Mouse (Mus musculus): ENCODE data around the gene Fads6. TPM values are rescaled to one million over a fixed set of nuclear protein-coding genes. Genes with fewer than 3 reads are reported as not detected.

The Fads6 gene
- total and polyA plus RNA-seq, 2 experiments from 2014 or later, result 1.6 to 10.2 TPM

- H3K27ac ChIP-seq (ENCODE audit: low read depth, low read length), result no peak overlapping the region
- peaks cover 51% of the 10 kb centered on the region for H3K27me3 ChIP-seq (ENCODE audit: insufficient read depth, low read length)
- no peaks in the 10 kb centered on the region for H3K9me3 ChIP-seq (ENCODE audit: low read length)
- TF ChIP-seq CTCF (IDR thresholded peaks at IDR 0.05), result no peak
- H3K4me3 ChIP-seq (ENCODE audit: low read depth, low read length), result 0 out of 2 replicates have a peak overlapping the region, but pooled peaks have one; percentile 9
- 0 out of 2 replicates have a peak overlapping the region, but pooled peaks have one; percentile 9 for H3K4me2 ChIP-seq (ENCODE audit: low read depth, low read length, poor library complexity, severe bottlenecking)
- ATAC-seq (ENCODE audit: low FRiP score), result no peak
- H3K9ac ChIP-seq (replicated peaks; ENCODE audit: low read length, poor library complexity, severe bottlenecking), result 0 out of 2 replicates have a peak overlapping the region, but pooled peaks have one; percentile 19
- WGBS, result 20% methylated on average over 32 of the region's 32 CpGs
- DNase-seq (ENCODE audit: low spot score), result peak; percentile 13
- no peaks in the 10 kb centered on the region for H3K4me1 ChIP-seq (ENCODE audit: insufficient read depth, low read length)
- no peaks in the 10 kb centered on the region for H3K36me3 ChIP-seq (ENCODE audit: insufficient read depth, low read length)
Observed at GRCm38 (mm10) chr11:115323354-115323753, 25.9 kb upstream of the Fads6 start.

GRCm38 (mm10) chr11:115321906-115322693 lies 24.6 kb upstream of the Fads6 start, which contains the start of gene Ush1g:
Gene Ush1g (minus strand): TSS chr11:115322041.
- WGBS, result 5% methylated on average over 34 of the region's 35 CpGs
- no peak within 1 kb of the TSS for H3K9ac ChIP-seq (replicated peaks; ENCODE audit: low read length, poor library complexity, severe bottlenecking)
- H3K9me3 ChIP-seq (ENCODE audit: low read length), result no peaks in the 10 kb centered on the region
- no peaks in the 10 kb centered on the region for H3K36me3 ChIP-seq (ENCODE audit: insufficient read depth, low read length)
- ATAC-seq (ENCODE audit: low FRiP score) (peak; percentile 39; the same call in 1 of the 2 replicates), DNase-seq (ENCODE audit: low spot score) (peak; percentile 74)
- H3K27ac ChIP-seq (ENCODE audit: low read depth, low read length), result no peak within 1 kb of the TSS
- TF ChIP-seq CTCF (IDR thresholded peaks at IDR 0.05), result peak; percentile 94
- no peaks in the 10 kb centered on the region for H3K4me1 ChIP-seq (ENCODE audit: insufficient read depth, low read length)
- peak within 1 kb of the TSS; percentile 5; the same call in 1 of the 2 replicates for H3K4me3 ChIP-seq (ENCODE audit: low read depth, low read length)
- H3K27me3 ChIP-seq (ENCODE audit: insufficient read depth, low read length), result peaks cover 62% of the 10 kb centered on the region
- peak within 1 kb of the TSS; percentile 30 for H3K4me2 ChIP-seq (ENCODE audit: low read depth, low read length, poor library complexity, severe bottlenecking)

- no peak overlapping the region for H3K4me3 ChIP-seq (ENCODE audit: low read depth, low read length)
- no peaks in the 10 kb centered on the region for H3K36me3 ChIP-seq (ENCODE audit: insufficient read depth, low read length)
- no peaks in the 10 kb centered on the region for H3K4me1 ChIP-seq (ENCODE audit: insufficient read depth, low read length)
- H3K9ac ChIP-seq (replicated peaks; ENCODE audit: low read length, poor library complexity, severe bottlenecking), result no peak overlapping the region
- H3K27me3 ChIP-seq (ENCODE audit: insufficient read depth, low read length), result peaks cover 79% of the 10 kb centered on the region
- no peak overlapping the region for H3K4me2 ChIP-seq (ENCODE audit: low read depth, low read length, poor library complexity, severe bottlenecking)
- ATAC-seq (ENCODE audit: low FRiP score) (no peak), DNase-seq (ENCODE audit: low spot score) (no peak)
- H3K27ac ChIP-seq (ENCODE audit: low read depth, low read length), result no peak overlapping the region
- 8% methylated on average over 17 of the region's 18 CpGs for WGBS
- TF ChIP-seq CTCF (IDR thresholded peaks at IDR 0.05), result no peak
- no peaks in the 10 kb centered on the region for H3K9me3 ChIP-seq (ENCODE audit: low read length)
Observed at GRCm38 (mm10) chr11:115319704-115320383, 22.4 kb upstream of the Fads6 start.

GRCm38 (mm10) chr11:115318245-115319027 lies 21.0 kb upstream of the Fads6 start:
- WGBS, result 3% methylated on average over 63 of the region's 63 CpGs
- no peak overlapping the region for H3K9ac ChIP-seq (replicated peaks; ENCODE audit: low read length, poor library complexity, severe bottlenecking)
- H3K4me2 ChIP-seq (ENCODE audit: low read depth, low read length, poor library complexity, severe bottlenecking), result 0 out of 2 replicates have a peak overlapping the region, but pooled peaks have one; percentile 2
- H3K27me3 ChIP-seq (ENCODE audit: insufficient read depth, low read length), result peaks cover 86% of the 10 kb centered on the region
- no peak for ATAC-seq (ENCODE audit: low FRiP score)
- H3K36me3 ChIP-seq (ENCODE audit: insufficient read depth, low read length), result no peaks in the 10 kb centered on the region
- H3K27ac ChIP-seq (ENCODE audit: low read depth, low read length), result no peak overlapping the region
- H3K4me3 ChIP-seq (ENCODE audit: low read depth, low read length), result 0 out of 2 replicates have a peak overlapping the region, but pooled peaks have one; percentile 9
- TF ChIP-seq CTCF (IDR thresholded peaks at IDR 0.05), result no peak
- peak; percentile 11 for DNase-seq (ENCODE audit: low spot score)
- H3K4me1 ChIP-seq (ENCODE audit: insufficient read depth, low read length), result no peaks in the 10 kb centered on the region
- H3K9me3 ChIP-seq (ENCODE audit: low read length), result no peaks in the 10 kb centered on the region

GRCm38 (mm10) chr11:115317204-115317603 lies 19.7 kb upstream of the Fads6 start:
- Histone ChIP-seq H3K4me3 (ENCODE audit: low read depth, low read length) (no peak overlapping the region), H3K4me1 (ENCODE audit: insufficient read depth, low read length) (no peaks in the 10 kb centered on the region), H3K27ac (ENCODE audit: low read depth, low read length) (no peak overlapping the region), H3K4me2 (ENCODE audit: low read depth, low read length, poor library complexity, severe bottlenecking) (no peak overlapping the region), H3K36me3 (ENCODE audit: insufficient read depth, low read length) (no peaks in the 10 kb centered on the region), H3K9me3 (ENCODE audit: low read length) (no peaks in the 10 kb centered on the region), H3K27me3 (ENCODE audit: insufficient read depth, low read length) (peaks cover 76% of the 10 kb centered on the region), H3K9ac (replicated peaks; ENCODE audit: low read length, poor library complexity, severe bottlenecking) (no peak overlapping the region)
- ATAC-seq (ENCODE audit: low FRiP score) (no peak), DNase-seq (ENCODE audit: low spot score) (no peak)
- 57% methylated on average over 7 of the region's 7 CpGs for WGBS
- TF ChIP-seq CTCF (IDR thresholded peaks at IDR 0.05), result no peak
